Mouse (Mus musculus): Measurements from ENCODE around the gene Srd5a1.
"Not testable (repeated sequence)": the region's sequence is repeated elsewhere in the genome, so short reads cannot be mapped to it uniquely, and the experiment has no call there.

Gene Srd5a1

GRCm38 (mm10) chr13:69577181-69577834 is 33.9 kb downstream of the Srd5a1 start:
- DNase-seq (ENCODE audit: inconsistent age in 2 of 2, low spot score in 1 of 2) = no peak

- no peak for DNase-seq (ENCODE audit: inconsistent age in 2 of 2, low spot score in 1 of 2)
Observed at GRCm38 (mm10) chr13:69576676-69577075, 34.6 kb downstream of the Srd5a1 start.

- DNase-seq (ENCODE audit: inconsistent age in 2 of 2, low spot score in 1 of 2) = no peak
Observed at GRCm38 (mm10) chr13:69572594-69572993, 38.6 kb downstream of the Srd5a1 start.

GRCm38 (mm10) chr13:69569201-69569600 is 42.0 kb downstream of the Srd5a1 start:
- no peak for DNase-seq (ENCODE audit: inconsistent age in 2 of 2, low spot score in 1 of 2)

- not testable (repeated sequence) for DNase-seq (ENCODE audit: inconsistent age in 2 of 2, low spot score in 1 of 2)
Observed at GRCm38 (mm10) chr13:69565401-69565800, 45.8 kb downstream of the Srd5a1 start.

- DNase-seq (ENCODE audit: inconsistent age in 2 of 2, low spot score in 1 of 2) = no peak
Observed at GRCm38 (mm10) chr13:69564573-69564972, 46.7 kb downstream of the Srd5a1 start.

- DNase-seq (ENCODE audit: inconsistent age in 2 of 2, low spot score in 1 of 2) = no peak
Observed at GRCm38 (mm10) chr13:69563905-69564304, 47.3 kb downstream of the Srd5a1 start.

GRCm38 (mm10) chr13:69562654-69563574 is 48.3 kb downstream of the Srd5a1 start:
- DNase-seq (ENCODE audit: inconsistent age in 2 of 2, low spot score in 1 of 2) = no peak

- no peak for DNase-seq (ENCODE audit: inconsistent age in 2 of 2, low spot score in 1 of 2)
Observed at GRCm38 (mm10) chr13:69562004-69562403, 49.2 kb downstream of the Srd5a1 start.

- no peak for DNase-seq (ENCODE audit: inconsistent age in 2 of 2, low spot score in 1 of 2)
Observed at GRCm38 (mm10) chr13:69559291-69559961, 51.8 kb downstream of the Srd5a1 start.

- no peak for DNase-seq (ENCODE audit: inconsistent age in 2 of 2, low spot score in 1 of 2)
Observed at GRCm38 (mm10) chr13:69558098-69558660, 53.1 kb downstream of the Srd5a1 start.

- DNase-seq (ENCODE audit: inconsistent age in 2 of 2, low spot score in 1 of 2) = no peak
Observed at GRCm38 (mm10) chr13:69556728-69557127, 54.5 kb downstream of the Srd5a1 start.

GRCm38 (mm10) chr13:69555957-69556482 is 55.2 kb downstream of the Srd5a1 start:
- no peak for DNase-seq (ENCODE audit: inconsistent age in 2 of 2, low spot score in 1 of 2)

GRCm38 (mm10) chr13:69555045-69555444 is 56.2 kb downstream of the Srd5a1 start:
- no peak for DNase-seq (ENCODE audit: inconsistent age in 2 of 2, low spot score in 1 of 2)

GRCm38 (mm10) chr13:69554255-69554654 is 57.0 kb downstream of the Srd5a1 start:
- no peak for DNase-seq (ENCODE audit: inconsistent age in 2 of 2, low spot score in 1 of 2)

GRCm38 (mm10) chr13:69553024-69553423 is 58.2 kb downstream of the Srd5a1 start:
- DNase-seq (ENCODE audit: inconsistent age in 2 of 2, low spot score in 1 of 2) = peak in 1 of 2 experiments; percentile 78

- DNase-seq (ENCODE audit: inconsistent age in 2 of 2, low spot score in 1 of 2) = no peak
Observed at GRCm38 (mm10) chr13:69550831-69551230, 60.4 kb downstream of the Srd5a1 start.

GRCm38 (mm10) chr13:69549980-69550379 is 61.3 kb downstream of the Srd5a1 start:
- no peak for DNase-seq (ENCODE audit: inconsistent age in 2 of 2, low spot score in 1 of 2)

GRCm38 (mm10) chr13:69547488-69548180 is 63.6 kb downstream of the Srd5a1 start:
- no peak for DNase-seq (ENCODE audit: inconsistent age in 2 of 2, low spot score in 1 of 2)

- DNase-seq (ENCODE audit: inconsistent age in 2 of 2, low spot score in 1 of 2) = peak in 1 of 2 experiments; percentile 72
Observed at GRCm38 (mm10) chr13:69545019-69545418, 66.2 kb downstream of the Srd5a1 start.
